Mouse (Mus musculus) testis, postnatal 10 days (tissue): ENCODE measurements at regions not wholly inside any gene's neighbourhood (a gene's known extent, or its start where the extent isn't known, plus 50 kb on each side); places are given as distances from the start of the nearest gene placed in this dataset.
"Not testable (repeated sequence)": the region's sequence is repeated elsewhere in the genome, so short reads cannot be mapped to it uniquely, and the experiment has no call there.

Experiments used
- DNase-seq: peaks from one replicate; pipeline ENCODE4 v3.0.0; 2021; ENCODE audit warnings: low spot score

GRCm38 (mm10) chr6:68632309-68632708 lies 1096.7 kb upstream of the Tacstd2 start:
- not testable (repeated sequence) for DNase-seq

DNA sequence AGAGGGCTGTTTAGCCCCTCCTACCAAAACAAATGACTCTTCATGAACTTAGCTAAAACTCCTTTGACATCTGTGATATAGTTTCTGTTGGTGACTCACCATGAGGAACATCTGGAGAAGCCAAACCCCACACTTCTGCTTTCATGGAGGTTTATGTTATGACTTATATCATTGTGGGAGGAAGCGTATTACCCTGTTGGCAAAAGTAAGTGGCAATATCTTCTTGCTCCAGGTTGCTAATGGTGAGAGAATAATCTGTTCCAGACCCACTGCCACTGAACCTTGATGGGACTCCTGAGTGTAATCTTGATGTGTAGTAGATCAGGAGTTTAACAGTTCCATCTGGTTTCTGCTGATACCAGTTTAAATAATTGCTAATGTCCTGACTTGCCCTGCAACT lies 1096.2 kb upstream of the Tacstd2 start:
- no peak for DNase-seq

DNA sequence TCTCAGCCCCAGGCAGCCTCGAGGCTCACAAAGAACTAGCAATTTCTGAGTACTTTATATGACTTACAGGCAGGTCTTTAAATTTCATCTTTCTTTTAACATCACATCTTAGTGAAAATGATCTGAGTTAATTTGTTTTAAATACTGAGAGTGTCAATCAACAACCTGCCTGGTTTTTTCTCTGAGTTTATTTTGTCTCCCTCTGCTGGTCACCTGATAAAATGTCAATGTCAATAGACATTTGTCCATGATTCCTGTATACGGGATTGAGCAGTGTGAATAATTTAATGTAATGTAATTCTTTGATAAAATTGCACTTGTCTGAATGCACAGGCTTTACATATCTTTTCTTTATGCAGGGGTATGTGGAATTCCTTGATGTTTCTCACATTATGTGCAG lies 1070.4 kb upstream of the Tacstd2 start:
- DNase-seq, result no peak
